Mouse (Mus musculus) liver, postnatal 0 days (tissue): ENCODE measurements around the gene Rhov. TPM values are rescaled to one million over a fixed set of nuclear protein-coding genes. Genes with fewer than 3 reads are reported as not detected.
A peak's percentile ranks its signal among the peaks of the same experiment; 100 is the strongest.

ENCODE experiments used
- ATAC-seq: fragments of 200-750 bp; cut with Nextera tagmentation; 2 replicates; pipeline ENCODE4 v1.8.0; 2017; ENCODE audit warnings: mild to moderate bottlenecking, moderate library complexity
- DNase-seq: peaks from one replicate; pipeline ENCODE4 v3.0.0-alpha.2; 2016
- H3K27ac ChIP-seq: fragments of 300-500 bp; sonication (generic); 2 replicates; pipeline ENCODE4 v1.5.1; 2014; ENCODE audit warnings: antibody characterized with exemption, moderate library complexity, mild to moderate bottlenecking, low read depth
- H3K27me3 ChIP-seq: fragments of 300-500 bp; sonication (generic); 2 replicates; pipeline ENCODE4 v1.6.1; 2014; ENCODE audit warnings: low read length, control low read depth, mixed read lengths; ENCODE audit not compliant: insufficient read depth
- H3K36me3 ChIP-seq: fragments of 300-500 bp; sonication (generic); replicated peaks from 2 replicates; pipeline ENCODE4 v1.6.1; 2014; ENCODE audit warnings: mild to moderate bottlenecking, control low read depth, low read length, moderate library complexity, mixed read lengths; ENCODE audit not compliant: insufficient read depth
- H3K4me1 ChIP-seq: fragments of 300-500 bp; sonication (generic); 2 replicates; pipeline ENCODE4 v1.6.1; 2014; ENCODE audit warnings: antibody characterized with exemption, mild to moderate bottlenecking, control low read depth; ENCODE audit not compliant: insufficient read depth
- H3K4me2 ChIP-seq: fragments of 300-500 bp; sonication (generic); 2 replicates; pipeline ENCODE4 v1.6.1; 2014; ENCODE audit warnings: low read depth, mild to moderate bottlenecking, low read length, moderate library complexity, mixed read lengths
- H3K4me3 ChIP-seq: fragments of 300-500 bp; sonication (generic); 2 replicates; pipeline ENCODE4 v1.5.1; 2014; ENCODE audit warnings: low read depth, low read length
- H3K9ac ChIP-seq: fragments of 300-500 bp; sonication (generic); replicated peaks from 2 replicates; pipeline ENCODE4 v1.6.1; 2014; ENCODE audit warnings: mild to moderate bottlenecking, moderate library complexity
- H3K9me3 ChIP-seq: fragments of 300-500 bp; sonication (generic); 2 replicates; pipeline ENCODE4 v1.6.1; 2016; ENCODE audit warnings: mild to moderate bottlenecking, control low read depth, low read length, mixed read lengths
- CTCF ChIP-seq: sonication (generic); IDR thresholded peaks from 2 replicates; pipeline ENCODE4 v1.5.1; 2016; ENCODE audit warnings: antibody characterized with exemption, low read depth
- EP300 ChIP-seq: IDR thresholded peaks from 2 replicates; pipeline ENCODE4 v1.6.1; 2016; ENCODE audit warnings: antibody characterized with exemption, low read depth, mild to moderate bottlenecking
- WGBS: fragments of 180-500 bp; shearing (Covaris S2); extraction: QIAGEN DNeasy Blood & Tissue Kit; methylation state at CpG from one replicate; pipeline ENCODE4 v1.1.7; 2014; ENCODE audit not compliant: insufficient replicate concordance; 5-methylcytosine and 5-hydroxymethylcytosine counted together
- polyA plus RNA-seq: library from polyadenylated mRNA; unstranded; fragments of >200 nt; fragmentation: Nextera tagmentation; extraction: Ambion mirVana; gene quantifications from 2 replicates; pipeline ENCODE4 v1.2.1, GENCODE M21; 2015

Rhov gene
- polyA plus RNA-seq, 1 experiment from 2014 or later = not detected

DNA sequence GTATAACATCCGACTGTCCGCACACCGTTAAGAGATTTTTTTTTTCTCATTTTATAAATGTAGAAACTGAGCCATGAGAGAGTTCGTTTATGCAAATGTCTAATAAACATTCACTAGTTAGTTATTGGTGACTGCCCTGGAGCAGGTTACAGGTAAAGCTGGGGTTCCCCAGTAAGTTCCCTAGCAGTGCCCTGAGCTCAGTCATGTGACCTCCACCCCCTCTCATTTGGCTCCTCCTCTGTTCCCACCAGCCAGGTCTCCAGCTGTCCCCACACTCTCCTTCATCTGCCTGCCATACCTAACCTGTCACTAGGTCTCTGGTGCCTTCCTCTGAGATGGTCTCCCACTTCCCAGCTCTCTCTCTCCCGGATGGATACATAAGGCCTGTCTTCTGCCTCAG lies 16.3 kb upstream of the Rhov start:
- H3K4me1 ChIP-seq = peaks cover 13% of the 10 kb centered on the region
- H3K4me3 ChIP-seq = no peak overlapping the region
- no peaks in the 10 kb centered on the region for H3K9me3 ChIP-seq
- H3K27me3 ChIP-seq = no peaks in the 10 kb centered on the region
- no peak overlapping the region for H3K27ac ChIP-seq
- no peak for TF ChIP-seq CTCF
- no peak for TF ChIP-seq EP300
- peaks cover 15% of the 10 kb centered on the region for H3K36me3 ChIP-seq
- WGBS = 88% methylated on average over 5 of the region's 5 CpGs
- H3K4me2 ChIP-seq = peak overlapping the region; percentile 91; the same call in 1 of the 2 replicates
- DNase-seq (no peak), ATAC-seq (no peak)
- no peak overlapping the region for H3K9ac ChIP-seq

DNA sequence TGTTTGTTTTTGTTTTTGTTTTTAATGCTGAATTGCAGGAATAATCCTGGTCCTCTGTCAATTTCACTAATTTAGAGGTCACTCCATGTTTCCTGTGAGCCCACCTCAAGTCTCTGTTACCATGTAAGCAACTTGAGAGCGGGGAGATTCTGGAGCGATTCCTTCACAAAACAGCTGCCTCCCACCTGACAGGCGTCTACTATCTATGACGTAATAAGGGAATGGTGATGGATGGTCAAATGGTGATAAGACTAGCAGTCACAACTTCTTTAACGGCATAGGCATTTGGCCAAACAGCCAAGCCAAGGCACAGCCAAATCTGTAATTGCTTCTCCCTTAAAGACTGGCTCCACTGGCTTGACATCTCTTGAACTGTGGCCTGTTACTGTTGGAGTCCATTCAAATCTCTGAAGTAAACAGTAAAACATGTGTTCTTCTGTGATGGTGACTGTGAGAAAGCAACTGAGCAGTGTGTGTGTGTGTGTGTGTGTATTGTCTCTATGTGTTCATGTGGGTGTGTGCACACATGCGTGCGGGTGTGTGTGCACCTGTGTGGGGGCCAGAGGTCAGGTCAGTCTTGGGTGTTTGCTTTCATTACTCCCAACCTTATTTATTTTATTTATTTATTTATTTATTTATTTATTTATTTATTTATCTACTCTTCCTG lies 11.0 kb upstream of the Rhov start:
- H3K27ac ChIP-seq = no peak overlapping the region
- WGBS = 59% methylated on average over 7 of the region's 7 CpGs
- no peaks in the 10 kb centered on the region for H3K9me3 ChIP-seq
- no peak for TF ChIP-seq EP300
- no peak for TF ChIP-seq CTCF
- no peak overlapping the region for H3K4me2 ChIP-seq
- no peak overlapping the region for H3K4me3 ChIP-seq
- ATAC-seq (no peak), DNase-seq (no peak)
- no peaks in the 10 kb centered on the region for H3K27me3 ChIP-seq
- H3K36me3 ChIP-seq = no peaks in the 10 kb centered on the region
- no peaks in the 10 kb centered on the region for H3K4me1 ChIP-seq
- H3K9ac ChIP-seq = no peak overlapping the region

DNA sequence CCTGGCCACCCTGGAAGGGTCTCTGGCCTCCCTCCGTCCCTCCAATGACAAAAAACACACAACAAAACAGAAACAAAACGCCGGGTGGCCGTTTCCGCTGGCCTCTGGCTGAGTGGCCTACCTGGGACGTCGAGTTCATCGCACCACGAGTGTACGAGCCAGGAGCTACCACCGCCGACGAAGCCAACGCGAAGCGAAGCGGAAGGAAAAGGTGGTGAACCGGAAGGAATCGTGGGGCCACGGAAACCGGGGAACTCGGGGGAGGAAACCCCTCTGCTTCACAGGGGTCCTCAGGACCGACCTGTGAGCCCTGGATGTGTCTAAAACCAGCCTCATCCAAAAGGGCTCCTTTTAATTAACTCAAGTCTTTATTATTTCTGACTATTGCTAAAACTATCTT lies 6.7 kb upstream of the Rhov start:
- no peak for ATAC-seq
- 90% methylated on average over 23 of the region's 23 CpGs for WGBS

DNA sequence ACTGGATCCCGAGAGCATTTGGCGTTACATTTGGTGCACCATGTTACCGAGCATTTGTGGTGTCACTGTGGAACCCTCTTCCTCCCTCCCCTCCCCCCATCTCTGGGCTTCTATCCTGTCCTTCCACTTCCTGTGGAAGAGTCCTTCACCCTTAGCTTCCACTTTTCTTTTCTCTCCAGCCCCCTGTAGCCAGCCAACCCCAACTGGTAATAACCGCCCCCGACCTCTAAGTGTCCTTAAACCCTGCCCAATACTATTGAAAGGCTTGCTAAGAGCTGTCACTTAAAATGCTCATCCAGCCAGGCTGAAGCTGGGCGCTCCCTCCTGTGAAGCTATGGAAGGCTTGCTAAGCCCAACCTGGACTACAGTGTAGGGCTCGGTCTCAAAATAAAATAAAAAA lies 5.9 kb upstream of the Rhov start:
- H3K36me3 ChIP-seq = no peaks in the 10 kb centered on the region

More for the DNA sequence above, 6.7 kb upstream of the Rhov start:
- no peak overlapping the region for H3K4me2 ChIP-seq
- no peak overlapping the region for H3K9ac ChIP-seq
- no peak overlapping the region for H3K27ac ChIP-seq
- no peaks in the 10 kb centered on the region for H3K9me3 ChIP-seq
- no peak overlapping the region for H3K4me3 ChIP-seq
- H3K36me3 ChIP-seq = no peaks in the 10 kb centered on the region
- no peak for DNase-seq
- no peak for TF ChIP-seq EP300
- no peak for TF ChIP-seq CTCF
- no peaks in the 10 kb centered on the region for H3K27me3 ChIP-seq
- H3K4me1 ChIP-seq = no peaks in the 10 kb centered on the region

DNA sequence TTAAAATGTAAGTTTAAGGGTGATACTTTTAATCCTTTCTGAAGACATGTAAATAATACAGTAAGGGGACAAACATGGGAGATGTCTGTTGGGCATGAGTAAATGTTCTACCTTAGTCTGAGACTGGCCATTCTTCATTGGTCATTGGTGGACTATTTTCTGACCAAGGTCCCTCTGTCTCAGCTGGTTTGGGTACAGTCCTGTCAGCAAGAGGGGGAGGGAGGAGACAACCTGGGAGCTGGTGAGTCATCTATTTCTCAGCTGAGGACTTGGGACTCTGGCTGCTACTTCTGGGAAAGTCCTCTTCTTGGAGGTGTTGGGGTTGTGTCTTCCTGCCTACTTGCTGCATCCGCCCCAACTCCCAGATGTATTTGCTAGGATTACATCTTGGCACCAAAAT lies 3.1 kb upstream of the Rhov start:
- WGBS = 72% methylated on average over 1 of the region's 1 CpGs
- Histone ChIP-seq H3K27me3 (peaks cover 9% of the 10 kb centered on the region; the same call in 1 of the 2 replicates), H3K9ac (no peak overlapping the region), H3K27ac (no peak overlapping the region), H3K9me3 (no peaks in the 10 kb centered on the region), H3K4me2 (no peak overlapping the region), H3K4me3 (no peak overlapping the region), H3K4me1 (peaks cover 7% of the 10 kb centered on the region), H3K36me3 (no peaks in the 10 kb centered on the region)
- no peak for ATAC-seq
- DNase-seq = no peak
- no peak for TF ChIP-seq CTCF
- TF ChIP-seq EP300 = no peak

More for the DNA sequence above, 5.9 kb upstream of the Rhov start:
- no peak overlapping the region for H3K27ac ChIP-seq
- H3K27me3 ChIP-seq = no peaks in the 10 kb centered on the region
- no peak overlapping the region for H3K4me3 ChIP-seq
- H3K9ac ChIP-seq = no peak overlapping the region
- TF ChIP-seq CTCF (no peak), EP300 (no peak)
- 71% methylated on average over 7 of the region's 7 CpGs for WGBS
- H3K9me3 ChIP-seq = no peaks in the 10 kb centered on the region
- ATAC-seq (no peak), DNase-seq (no peak)
- no peaks in the 10 kb centered on the region for H3K4me1 ChIP-seq
- no peak overlapping the region for H3K4me2 ChIP-seq

DNA sequence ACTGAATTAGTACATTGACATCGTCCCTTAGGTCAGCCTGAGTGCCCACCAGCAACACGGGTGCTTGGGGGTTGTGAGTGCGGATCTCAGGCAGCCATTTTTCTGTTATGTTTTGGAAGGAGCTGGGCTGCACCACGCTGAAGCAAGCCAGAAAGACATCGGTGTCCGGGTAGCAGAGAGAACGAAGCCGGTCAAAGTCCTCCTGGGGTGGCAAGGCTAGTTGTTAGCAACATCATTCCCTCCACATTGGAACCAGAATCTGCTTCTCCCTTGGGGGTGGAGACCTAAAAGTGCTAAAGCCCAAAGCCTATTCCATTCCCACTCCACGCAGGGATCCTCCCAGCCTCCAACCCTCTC lies 808 bp downstream of the Rhov start:
- peak overlapping the region; percentile 61; the same call in 1 of the 2 replicates for H3K4me3 ChIP-seq
- H3K9me3 ChIP-seq = no peaks in the 10 kb centered on the region
- DNase-seq (no peak), ATAC-seq (no peak)
- H3K4me1 ChIP-seq = peaks cover 7% of the 10 kb centered on the region
- TF ChIP-seq EP300 = no peak
- no peak overlapping the region for H3K9ac ChIP-seq
- H3K27me3 ChIP-seq = peaks cover 9% of the 10 kb centered on the region; the same call in 1 of the 2 replicates
- WGBS = 63% methylated on average over 9 of the region's 9 CpGs
- no peak overlapping the region for H3K27ac ChIP-seq
- peak overlapping the region; percentile 97 for H3K4me2 ChIP-seq
- no peaks in the 10 kb centered on the region for H3K36me3 ChIP-seq
